Mouse (Mus musculus): ENCODE measurements around the gene Ppp1r14b. TPM values are rescaled to one million over a fixed set of nuclear protein-coding genes. Genes with fewer than 3 reads are reported as not detected.
A peak's percentile ranks its signal among the peaks of the same experiment; 100 is the strongest.

Ppp1r14b gene
- polyA plus RNA-seq, 1 experiment from 2014 or later: 139 TPM

- Histone ChIP-seq H3K4me2 (no peak overlapping the region), H3K9ac (no peak overlapping the region), H3K27ac (no peak overlapping the region), H3K9me3 (replicated peaks) (no peaks in the 10 kb centered on the region), H3K27me3 (no peaks in the 10 kb centered on the region), H3K36me3 (ENCODE audit: poor library complexity, severe bottlenecking) (peaks cover 31% of the 10 kb centered on the region), H3K4me1 (no peaks in the 10 kb centered on the region), H3K4me3 (no peak overlapping the region)
- no peak for ATAC-seq
- WGBS: 90% methylated on average over 9 of the region's 9 CpGs
Observed at GRCm38 (mm10) chr19:7013984-7014383, 39.2 kb downstream of the Ppp1r14b start.

- H3K36me3 ChIP-seq (ENCODE audit: poor library complexity, severe bottlenecking): peaks cover 37% of the 10 kb centered on the region
- ATAC-seq: no peak
- no peak overlapping the region for H3K4me2 ChIP-seq
- H3K9me3 ChIP-seq (replicated peaks): no peaks in the 10 kb centered on the region
- H3K27ac ChIP-seq: no peak overlapping the region
- H3K4me3 ChIP-seq: no peak overlapping the region
- H3K27me3 ChIP-seq: no peaks in the 10 kb centered on the region
- no peak overlapping the region; the same call in 1 of the 2 replicates for H3K9ac ChIP-seq
- 92% methylated on average over 20 of the region's 20 CpGs for WGBS
- no peaks in the 10 kb centered on the region for H3K4me1 ChIP-seq
Observed at GRCm38 (mm10) chr19:7014481-7015135, 39.8 kb downstream of the Ppp1r14b start.

- Histone ChIP-seq H3K9me3 (replicated peaks) (no peaks in the 10 kb centered on the region), H3K27ac (no peak overlapping the region), H3K27me3 (no peaks in the 10 kb centered on the region), H3K36me3 (ENCODE audit: poor library complexity, severe bottlenecking) (peaks cover 69% of the 10 kb centered on the region), H3K4me2 (no peak overlapping the region), H3K4me3 (no peak overlapping the region), H3K9ac (no peak overlapping the region), H3K4me1 (no peaks in the 10 kb centered on the region)
- ATAC-seq: no peak
- WGBS: 84% methylated on average over 12 of the region's 12 CpGs
Observed at GRCm38 (mm10) chr19:7017541-7018457, 43.0 kb downstream of the Ppp1r14b start.

- H3K36me3 ChIP-seq (ENCODE audit: poor library complexity, severe bottlenecking): peaks cover 76% of the 10 kb centered on the region
- ATAC-seq: no peak
- H3K4me1 ChIP-seq: no peaks in the 10 kb centered on the region
- H3K9me3 ChIP-seq (replicated peaks): no peaks in the 10 kb centered on the region
- H3K9ac ChIP-seq: no peak overlapping the region
- no peak overlapping the region for H3K4me3 ChIP-seq
- WGBS: 89% methylated on average over 11 of the region's 11 CpGs
- H3K27ac ChIP-seq: no peak overlapping the region
- H3K27me3 ChIP-seq: no peaks in the 10 kb centered on the region
- no peak overlapping the region for H3K4me2 ChIP-seq
Observed at GRCm38 (mm10) chr19:7018546-7018945, 43.8 kb downstream of the Ppp1r14b start.

GRCm38 (mm10) chr19:7019191-7019590, 44.4 kb downstream of the Ppp1r14b start, which contains the start of gene Fermt3:
Gene Fermt3 (minus strand): TSS chr19:7019469.
- Histone ChIP-seq H3K4me3 (no peak within 1 kb of the TSS), H3K4me2 (no peak within 1 kb of the TSS), H3K4me1 (no peaks in the 10 kb centered on the region), H3K27me3 (no peaks in the 10 kb centered on the region), H3K36me3 (ENCODE audit: poor library complexity, severe bottlenecking) (peaks cover 75% of the 10 kb centered on the region), H3K9me3 (replicated peaks) (no peaks in the 10 kb centered on the region), H3K9ac (no peak within 1 kb of the TSS), H3K27ac (no peak within 1 kb of the TSS)
- 92% methylated on average over 5 of the region's 5 CpGs for WGBS
- ATAC-seq: no peak

- Histone ChIP-seq H3K27me3 (no peaks in the 10 kb centered on the region), H3K9me3 (replicated peaks) (no peaks in the 10 kb centered on the region), H3K36me3 (ENCODE audit: poor library complexity, severe bottlenecking) (peaks cover 80% of the 10 kb centered on the region), H3K4me1 (no peaks in the 10 kb centered on the region), H3K9ac (no peak overlapping the region), H3K4me2 (no peak overlapping the region), H3K4me3 (no peak overlapping the region), H3K27ac (0 out of 2 replicates have a peak overlapping the region, but pooled peaks have one; percentile 37)
- peak; percentile 19; the same call in 1 of the 2 replicates for ATAC-seq
- 49% methylated on average over 3 of the region's 3 CpGs for WGBS
Observed at GRCm38 (mm10) chr19:7020224-7020641, 45.5 kb downstream of the Ppp1r14b start.

Other genes with a start within 250 kb of the Ppp1r14b start
- gene Rps6ka4, start 134.3 kb upstream of the Ppp1r14b start, polyA plus RNA-seq (2015; fragmentation: Nextera tagmentation; extraction: Ambion mirVana): 4.0 and 4.2 TPM in 2 replicates
- 0.19 and 0.71 TPM in 2 replicates for gene Ccdc88b, start 116.8 kb upstream of the Ppp1r14b start, polyA plus RNA-seq (2015; fragmentation: Nextera tagmentation; extraction: Ambion mirVana)
- gene Trmt112, start 65.3 kb upstream of the Ppp1r14b start, polyA plus RNA-seq (2015; fragmentation: Nextera tagmentation; extraction: Ambion mirVana): 141 and 167 TPM in 2 replicates
- gene Prdx5, start 64.9 kb upstream of the Ppp1r14b start, polyA plus RNA-seq (2015; fragmentation: Nextera tagmentation; extraction: Ambion mirVana): 186 and 201 TPM in 2 replicates
- 15.3 and 15.7 TPM in 2 replicates for gene Esrra, start 53.2 kb upstream of the Ppp1r14b start, polyA plus RNA-seq (2015; fragmentation: Nextera tagmentation; extraction: Ambion mirVana)
- gene Catsperz, start 49.6 kb upstream of the Ppp1r14b start, polyA plus RNA-seq (2015; fragmentation: Nextera tagmentation; extraction: Ambion mirVana): 0.74 TPM in 1 of 2 replicates, not detected in the other
- gene Kcnk4, start 40.5 kb upstream of the Ppp1r14b start, polyA plus RNA-seq (2015; fragmentation: Nextera tagmentation; extraction: Ambion mirVana): 0.25 TPM in 1 of 2 replicates, not detected in the other
- gene Bad, start 33.1 kb upstream of the Ppp1r14b start, polyA plus RNA-seq (2015; fragmentation: Nextera tagmentation; extraction: Ambion mirVana): 72.4 and 79.3 TPM in 2 replicates
- gene Gpr137, start 32.5 kb upstream of the Ppp1r14b start, polyA plus RNA-seq (2015; fragmentation: Nextera tagmentation; extraction: Ambion mirVana): 32.4 and 32.8 TPM in 2 replicates
- 11.0 TPM in 2 replicates for gene Plcb3, start 1.5 kb downstream of the Ppp1r14b start, polyA plus RNA-seq (2015; fragmentation: Nextera tagmentation; extraction: Ambion mirVana)
- gene Fkbp2, start 5.5 kb downstream of the Ppp1r14b start, polyA plus RNA-seq (2015; fragmentation: Nextera tagmentation; extraction: Ambion mirVana): 86.9 and 97.9 TPM in 2 replicates
- gene Vegfb, start 12.7 kb downstream of the Ppp1r14b start, polyA plus RNA-seq (2015; fragmentation: Nextera tagmentation; extraction: Ambion mirVana): 33.4 and 34.6 TPM in 2 replicates
- gene Dnajc4, start 17.6 kb downstream of the Ppp1r14b start, polyA plus RNA-seq (2015; fragmentation: Nextera tagmentation; extraction: Ambion mirVana): 19.1 and 19.8 TPM in 2 replicates
- 19.1 TPM in 2 replicates for gene Nudt22, start 21.1 kb downstream of the Ppp1r14b start, polyA plus RNA-seq (2015; fragmentation: Nextera tagmentation; extraction: Ambion mirVana)
- 15.2 and 16.9 TPM in 2 replicates for gene Trpt1, start 21.2 kb downstream of the Ppp1r14b start, polyA plus RNA-seq (2015; fragmentation: Nextera tagmentation; extraction: Ambion mirVana)
- gene Fermt3, start 44.5 kb downstream of the Ppp1r14b start, polyA plus RNA-seq (2015; fragmentation: Nextera tagmentation; extraction: Ambion mirVana): 3.0 and 3.9 TPM in 2 replicates
- gene Stip1, start 65.0 kb downstream of the Ppp1r14b start, polyA plus RNA-seq (2015; fragmentation: Nextera tagmentation; extraction: Ambion mirVana): 289 and 311 TPM in 2 replicates
- 3.3 and 4.4 TPM in 2 replicates for gene Macrod1, start 81.8 kb downstream of the Ppp1r14b start, polyA plus RNA-seq (2015; fragmentation: Nextera tagmentation; extraction: Ambion mirVana)
- gene Flrt1, start 130.8 kb downstream of the Ppp1r14b start, polyA plus RNA-seq (2015; fragmentation: Nextera tagmentation; extraction: Ambion mirVana): 10.4 and 11.3 TPM in 2 replicates
- 242 and 249 TPM in 2 replicates for gene Otub1, start 231.3 kb downstream of the Ppp1r14b start, polyA plus RNA-seq (2015; fragmentation: Nextera tagmentation; extraction: Ambion mirVana)
- 673 and 749 TPM in 2 replicates for gene Cox8a, start 242.6 kb downstream of the Ppp1r14b start, polyA plus RNA-seq (2015; fragmentation: Nextera tagmentation; extraction: Ambion mirVana)

Data from forebrain, embryonic 13.5 days (tissue).